ENCODE assay signal across 8 mouse cellular contexts in genomic region chr7:126847421-126848398, GRCm38 (mm10). TPM values are rescaled to one million over a fixed set of nuclear protein-coding genes. Genes with fewer than 3 reads are reported as not detected.
DNase-seq lines count a peak whose midpoint lies in the region; ATAC-seq lines count a peak whose summit lies in the region.

No protein-coding gene starts in this region.

- H3K36me3 ChIP-seq in lung, embryonic 16.5 days (ENCODE audit: control insufficient read depth, insufficient read depth, low read length) = peaks cover 9% of the 10 kb centered on the region
- peaks cover 24% of the 10 kb centered on the region for H3K36me3 ChIP-seq in midbrain, embryonic 10.5 days

- ATAC-seq in cerebellum, adult (ENCODE audit: insufficient number of reproducible peaks, low FRiP score, low TSS enrichment) = no peak
- peak; percentile 56; the same call in 1 of the 2 replicates for ATAC-seq in lung, embryonic 16.5 days (ENCODE audit: low read depth)

- peaks cover 8% of the 10 kb centered on the region; the same call in 1 of the 2 replicates for H3K4me1 ChIP-seq in lung, embryonic 16.5 days (replicated peaks; ENCODE audit: control insufficient read depth, insufficient read depth, low read length)
- peaks cover 50% of the 10 kb centered on the region for H3K4me1 ChIP-seq in midbrain, embryonic 10.5 days

- H3K27me3 ChIP-seq in lung, embryonic 16.5 days (ENCODE audit: control insufficient read depth, insufficient read depth, low read depth, low read length) = peaks cover 25% of the 10 kb centered on the region
- peaks cover 59% of the 10 kb centered on the region for H3K27me3 ChIP-seq in midbrain, embryonic 10.5 days (ENCODE audit: low read depth, poor library complexity, severe bottlenecking)

- no peak overlapping the region for H3K27ac ChIP-seq in lung, embryonic 16.5 days (ENCODE audit: low read length)
- H3K27ac ChIP-seq in midbrain, embryonic 10.5 days (replicated peaks) = peak overlapping the region; percentile 89

- WGBS in lung, embryonic 16.5 days = under 1% methylated on average over 61 of the region's 74 CpGs
- under 1% methylated on average over 73 of the region's 74 CpGs for WGBS in midbrain, embryonic 10.5 days

- peak; percentile 14 to 41 for DNase-seq in cerebellum, adult 18-20 months
- no peak for DNase-seq in lung, postnatal 25 days (ENCODE audit: low spot score)
- peak; percentile 26 for DNase-seq in forelimb bud, embryonic 11.5 days (ENCODE audit: low read depth, low spot score)
- DNase-seq in midbrain, embryonic 10.5 days (ENCODE audit: low spot score) = peak; percentile 78
- DNase-seq in gastrocnemius, postnatal 14 days = no peak
- DNase-seq in left cerebral cortex, adult 9 months (ENCODE audit: low spot score in 2 of 2) = no peak

- intact Hi-C loops in gastrocnemius, postnatal 14 days (cut with DNase I; ENCODE audit: low total_unique reads) = no loop called here

- peak overlapping the region; percentile 96 for H3K4me2 ChIP-seq in lung, embryonic 16.5 days (ENCODE audit: low read depth, low read length)

- H3K4me3 ChIP-seq in lung, embryonic 16.5 days (ENCODE audit: low read length) = peak overlapping the region; percentile 56
- peak overlapping the region; percentile 82 for H3K4me3 ChIP-seq in midbrain, embryonic 10.5 days

- peak overlapping the region; percentile 62 for H3K9ac ChIP-seq in lung, embryonic 16.5 days (ENCODE audit: low read length)

- H3K9me3 ChIP-seq in lung, embryonic 16.5 days (ENCODE audit: control insufficient read depth, low read length) = no peaks in the 10 kb centered on the region
- H3K9me3 ChIP-seq in midbrain, embryonic 10.5 days (replicated peaks) = no peaks in the 10 kb centered on the region

RNA-seq across cellular contexts. Expression of gene Doc2a, which starts 0.5 kb away (rescaled TPM):
- polyA plus RNA-seq in lung, embryonic 16.5 days (2015; fragmentation: Nextera tagmentation; extraction: Ambion mirVana) = 0.49 and 0.63 TPM in 2 replicates
- 6.6 and 8.4 TPM in 2 replicates for polyA plus RNA-seq in midbrain, embryonic 10.5 days (2016; fragmentation: Nextera tagmentation; extraction: Ambion mirVana)
- not detected for total RNA-seq in gastrocnemius, postnatal 14 days (2021)

RNA-seq across cellular contexts. Expression of gene Hirip3, which starts 14.1 kb away (rescaled TPM):
- 30.3 and 32.3 TPM in 2 replicates for polyA plus RNA-seq in lung, embryonic 16.5 days (2015; fragmentation: Nextera tagmentation; extraction: Ambion mirVana)
- 50.1 and 50.7 TPM in 2 replicates for polyA plus RNA-seq in midbrain, embryonic 10.5 days (2016; fragmentation: Nextera tagmentation; extraction: Ambion mirVana)
- total RNA-seq in gastrocnemius, postnatal 14 days (2021) = 1 to 10 TPM; 6.1 to 8.5 TPM

RNA-seq across cellular contexts. Expression of gene Ino80e, which starts 14.5 kb away (rescaled TPM):
- 76.5 and 89.3 TPM in 2 replicates for polyA plus RNA-seq in lung, embryonic 16.5 days (2015; fragmentation: Nextera tagmentation; extraction: Ambion mirVana)
- polyA plus RNA-seq in midbrain, embryonic 10.5 days (2016; fragmentation: Nextera tagmentation; extraction: Ambion mirVana) = 105 and 107 TPM in 2 replicates
- total RNA-seq in gastrocnemius, postnatal 14 days (2021) = 10 to 100 TPM; 13.7 to 14.1 TPM

RNA-seq across cellular contexts. Expression of gene 4930451I11Rik, which starts 16.3 kb away (rescaled TPM):
- polyA plus RNA-seq in lung, embryonic 16.5 days (2015; fragmentation: Nextera tagmentation; extraction: Ambion mirVana) = not detected in 2 replicates
- polyA plus RNA-seq in midbrain, embryonic 10.5 days (2016; fragmentation: Nextera tagmentation; extraction: Ambion mirVana) = not detected in 2 replicates
- not detected for total RNA-seq in gastrocnemius, postnatal 14 days (2021)

RNA-seq across cellular contexts. Expression of gene Taok2, which starts 36.8 kb away (rescaled TPM):
- 55.8 and 58.3 TPM in 2 replicates for polyA plus RNA-seq in lung, embryonic 16.5 days (2015; fragmentation: Nextera tagmentation; extraction: Ambion mirVana)
- polyA plus RNA-seq in midbrain, embryonic 10.5 days (2016; fragmentation: Nextera tagmentation; extraction: Ambion mirVana) = 53.2 and 61.1 TPM in 2 replicates
- total RNA-seq in gastrocnemius, postnatal 14 days (2021) = 10 to 100 TPM; 33.1 to 33.5 TPM

Comparison
In these comparisons a context has a peak if more than half of its experiments do, and no peak if none do; other contexts are left out.
1. DNase-seq: peak in cerebellum, adult 18-20 months (2 of 2), forelimb bud, embryonic 11.5 days (single experiment) and midbrain, embryonic 10.5 days (single experiment); none in lung, postnatal 25 days (single experiment), gastrocnemius, postnatal 14 days (single experiment) and left cerebral cortex, adult 9 months (0 of 2).